Mouse (Mus musculus): ENCODE measurements around the gene Rrp8. TPM values are rescaled to one million over a fixed set of nuclear protein-coding genes. Genes with fewer than 3 reads are reported as not detected.
"Not testable (repeated sequence)": the region's sequence is repeated elsewhere in the genome, so short reads cannot be mapped to it uniquely, and the experiment has no call there.

Rrp8 gene
- total RNA-seq, 1 experiment from 2014 or later: 19.1 TPM

- DNase-seq: peak; percentile 87
Observed at GRCm38 (mm10) chr7:105743926-105744590, 6.9 kb upstream of the Rrp8 start, which contains the start of gene Taf10. TSS of gene Taf10 (minus strand) at chr7:105744361.

GRCm38 (mm10) chr7:105743246-105743925, 6.2 kb upstream of the Rrp8 start:
- not testable (repeated sequence) for DNase-seq

DNA sequence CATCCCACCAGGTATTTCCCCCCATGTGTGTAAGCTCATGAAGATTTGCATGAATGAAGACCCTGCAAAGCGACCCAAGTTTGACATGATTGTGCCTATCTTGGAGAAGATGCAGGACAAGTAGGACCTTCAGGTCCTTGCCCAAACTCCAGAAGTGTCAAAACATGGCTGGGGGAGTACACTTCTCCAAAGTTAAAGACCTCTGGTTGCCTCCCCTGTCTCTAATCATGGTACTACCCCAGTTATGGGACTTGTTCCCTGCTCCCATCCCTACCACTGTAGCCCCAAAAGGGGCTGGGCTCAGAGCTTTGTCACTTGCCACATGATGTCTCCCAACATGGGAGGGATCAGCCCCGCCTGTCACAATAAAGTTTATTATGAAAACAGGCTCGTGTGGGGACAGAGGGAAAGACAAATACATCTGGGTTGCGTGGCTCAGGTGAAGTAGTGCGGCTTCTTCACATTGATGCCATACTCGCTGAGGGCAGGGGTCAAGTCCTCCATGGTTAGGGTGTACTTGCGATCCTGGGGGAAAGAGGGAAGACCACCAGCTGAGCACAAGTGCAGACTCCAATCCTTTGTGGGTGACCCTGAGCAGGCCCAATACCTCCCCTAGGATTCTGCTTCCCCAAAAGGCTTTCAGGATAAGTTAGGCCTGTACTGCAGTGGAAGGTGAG, 5.5 kb upstream of the Rrp8 start:
- DNase-seq: not testable (repeated sequence)

DNA sequence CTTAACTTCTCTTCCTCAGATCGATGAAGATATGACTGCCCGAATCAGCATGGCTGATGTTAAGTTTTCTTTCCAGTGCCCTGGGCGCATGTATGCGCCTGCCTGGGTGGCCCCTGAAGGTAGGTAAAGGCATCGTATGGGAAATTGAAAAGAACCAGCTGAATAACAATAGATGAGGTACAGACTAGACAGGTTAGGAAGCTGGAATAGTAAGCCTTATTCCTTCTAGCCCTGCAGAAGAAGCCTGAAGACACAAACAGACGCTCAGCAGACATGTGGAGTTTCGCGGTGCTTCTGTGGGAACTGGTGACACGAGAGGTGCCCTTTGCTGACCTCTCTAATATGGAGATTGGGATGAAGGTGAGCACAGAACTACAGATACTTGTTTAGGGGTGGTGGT, 4.8 kb upstream of the Rrp8 start:
- no peak for DNase-seq

GRCm38 (mm10) chr7:105740851-105741250, 3.7 kb upstream of the Rrp8 start:
- no peak for DNase-seq

DNA sequence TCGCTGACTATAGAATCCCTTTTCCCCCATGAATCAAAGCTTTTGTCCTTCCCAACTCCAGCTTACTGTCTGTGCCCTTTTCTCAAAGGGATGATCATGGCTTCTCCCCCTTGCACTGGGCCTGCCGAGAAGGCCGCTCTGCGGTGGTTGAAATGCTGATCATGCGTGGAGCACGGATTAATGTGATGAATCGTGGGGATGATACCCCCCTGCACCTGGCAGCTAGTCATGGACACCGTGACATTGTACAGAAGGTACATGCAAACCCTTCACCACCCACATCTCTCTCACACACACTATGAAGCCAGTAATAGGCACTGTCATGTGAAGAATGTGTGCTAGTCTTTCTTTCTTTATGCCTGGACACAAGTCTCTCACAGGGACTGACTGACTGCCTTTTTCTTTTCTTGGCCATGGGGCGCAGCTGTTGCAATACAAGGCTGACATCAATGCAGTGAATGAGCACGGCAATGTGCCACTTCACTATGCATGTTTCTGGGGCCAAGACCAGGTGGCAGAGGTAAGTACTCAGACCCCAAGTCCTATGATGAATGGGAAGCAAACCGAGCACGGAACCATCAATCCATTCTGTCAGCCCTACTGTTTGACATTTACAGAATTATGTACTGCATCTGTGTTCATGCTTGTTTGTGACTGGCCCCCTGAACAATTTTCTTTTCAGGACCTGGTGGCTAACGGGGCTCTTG, 3.1 kb upstream of the Rrp8 start:
- DNase-seq: no peak

- peak; percentile 39 for DNase-seq
Observed at GRCm38 (mm10) chr7:105738948-105739347, 1.8 kb upstream of the Rrp8 start.

GRCm38 (mm10) chr7:105738286-105738685, 1.1 kb upstream of the Rrp8 start:
- no peak for DNase-seq

GRCm38 (mm10) chr7:105737648-105738047, 463 bp upstream of the Rrp8 start:
- DNase-seq: no peak

GRCm38 (mm10) chr7:105736264-105736901, 802 bp downstream of the Rrp8 start, which contains the start of gene Ilk:
TSS of gene Ilk (plus strand) at chr7:105736592.
- DNase-seq: peak; percentile 92

DNA sequence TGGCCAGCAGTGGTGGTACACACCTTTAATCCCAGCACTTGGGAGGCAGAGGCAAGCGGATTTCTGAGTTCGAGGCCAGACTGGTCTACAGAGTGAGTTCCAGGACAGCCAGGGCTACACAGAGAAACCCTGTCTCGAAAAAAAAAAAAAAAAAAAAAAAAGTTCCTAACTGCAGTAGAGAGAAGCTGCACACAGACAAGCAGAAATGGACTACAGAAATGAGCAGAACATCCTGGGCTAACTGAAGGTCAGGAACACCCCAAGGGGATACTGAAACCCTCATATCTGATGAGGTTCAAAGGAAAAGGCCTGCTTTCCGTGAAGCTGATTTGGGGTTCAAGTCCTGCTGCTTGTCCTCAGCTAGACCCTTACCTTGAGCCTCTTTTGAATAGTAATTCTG, 1.7 kb downstream of the Rrp8 start:
- not testable (repeated sequence) for DNase-seq

GRCm38 (mm10) chr7:105734826-105735225, 2.4 kb downstream of the Rrp8 start:
- DNase-seq: no peak

GRCm38 (mm10) chr7:105733836-105734235, 3.3 kb downstream of the Rrp8 start:
- no peak for DNase-seq

- DNase-seq: no peak
Observed at GRCm38 (mm10) chr7:105728701-105729428, 8.3 kb downstream of the Rrp8 start.

DNA sequence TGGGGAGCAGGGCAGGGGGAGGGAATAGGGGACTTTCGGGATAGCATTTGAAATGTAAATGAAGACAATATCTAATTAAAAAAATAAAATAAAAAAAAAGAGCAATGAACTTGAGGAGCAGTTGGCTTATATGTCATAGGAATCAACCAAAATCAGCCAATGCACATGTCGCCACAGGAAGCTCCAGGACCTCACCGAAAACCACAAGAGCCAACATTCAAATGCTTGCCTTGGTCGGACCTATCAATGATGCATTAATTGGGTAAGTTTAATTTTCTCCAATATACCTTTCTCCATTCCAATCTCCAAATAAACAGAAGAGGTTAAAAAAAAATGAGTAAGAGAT, 10.2 kb downstream of the Rrp8 start:
- DNase-seq: no peak

- DNase-seq: no peak
Observed at GRCm38 (mm10) chr7:105726144-105726979, 10.8 kb downstream of the Rrp8 start.

- DNase-seq: no peak
Observed at GRCm38 (mm10) chr7:105721916-105722315, 15.3 kb downstream of the Rrp8 start.

DNA sequence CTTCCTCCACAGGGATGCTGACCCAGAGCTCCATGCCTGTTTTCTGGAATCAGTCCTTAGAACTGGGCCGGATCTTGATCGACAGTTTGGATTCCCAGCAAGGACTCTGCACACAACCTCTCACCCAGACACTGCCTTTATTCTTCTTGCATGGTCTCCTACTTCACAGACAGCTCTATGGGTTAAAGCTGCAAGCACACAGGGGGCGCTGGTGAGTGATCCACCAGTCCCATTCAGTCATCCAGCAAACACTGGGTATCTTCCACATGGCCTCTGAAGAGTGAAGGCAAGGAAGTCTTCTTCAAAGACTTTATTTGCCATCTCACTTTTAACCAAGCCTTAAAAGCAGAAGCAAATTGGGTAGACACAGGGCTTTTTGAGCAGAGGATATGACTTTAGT, 21.8 kb downstream of the Rrp8 start:
- no peak for DNase-seq

GRCm38 (mm10) chr7:105708733-105709132, 28.5 kb downstream of the Rrp8 start:
- no peak for DNase-seq

GRCm38 (mm10) chr7:105703816-105704215, 33.4 kb downstream of the Rrp8 start:
- no peak for DNase-seq

DNA sequence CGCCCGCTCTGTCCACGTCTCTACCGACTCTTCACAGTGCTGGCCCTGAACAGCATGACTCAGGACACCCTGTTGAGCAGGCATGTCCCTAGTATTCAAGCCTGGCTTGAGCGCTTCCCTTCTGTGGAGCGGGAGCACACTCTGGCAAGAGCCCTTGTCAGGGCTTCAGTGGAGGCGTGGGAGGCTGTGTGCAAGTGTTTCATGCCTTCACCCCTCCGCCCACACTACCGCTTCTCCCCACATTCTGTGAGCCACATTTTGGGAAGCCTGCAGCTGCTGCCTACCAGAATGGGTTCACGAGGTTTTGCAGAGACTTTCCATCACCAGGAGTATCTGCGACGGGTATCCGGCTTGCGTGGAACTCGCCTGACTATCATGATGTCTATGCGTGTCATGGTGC, 34.0 kb downstream of the Rrp8 start:
- no peak for DNase-seq

Measured in adrenal gland, postnatal 25 days (tissue).